Mouse (Mus musculus): ENCODE results near the gene Ndufa3.

DNA sequence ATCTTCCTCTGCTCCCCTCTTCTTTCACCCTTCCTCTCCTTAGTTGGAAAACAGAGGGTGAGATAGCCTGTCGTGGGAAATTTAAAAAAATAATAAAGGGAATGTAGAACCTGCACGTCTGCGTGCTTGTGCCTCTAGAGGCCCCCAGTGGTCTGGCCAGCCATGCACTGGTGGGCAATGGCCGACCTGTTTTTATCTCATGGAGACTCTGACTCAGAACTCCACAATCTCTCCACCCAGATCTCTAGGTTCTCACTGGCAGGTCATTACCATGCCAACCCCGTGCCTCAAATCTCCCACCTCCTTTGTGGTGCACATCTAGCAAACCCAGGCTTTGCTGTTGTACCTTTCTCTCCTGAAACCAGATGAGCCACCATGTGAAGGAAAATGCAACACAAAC lies 22.5 kb upstream of the Ndufa3 start:
- TF ChIP-seq CTCF (conservative IDR thresholded peaks at IDR 0.05; ENCODE audit: insufficient read depth, insufficient read length, low read depth, low read length) (no peak), POLR2A (IDR thresholded peaks at IDR 0.05; ENCODE audit: low read depth, low read length) (no peak)
